Mouse (Mus musculus) lung, postnatal 14 days (tissue): Measurements from ENCODE around the gene Samd4.
"Not testable (repeated sequence)": the region's sequence is repeated elsewhere in the genome, so short reads cannot be mapped to it uniquely, and the experiment has no call there.

Source experiments
- DNase-seq: peaks from one replicate; pipeline ENCODE4 v3.0.0; 2021

The Samd4 gene

GRCm38 (mm10) chr14:47076956-47077575 lies 194.4 kb downstream of the Samd4 start:
- no peak for DNase-seq

- no peak for DNase-seq
These were observed 194.9 kb downstream of the Samd4 start for GRCm38 (mm10) chr14:47077576-47077970.

- DNase-seq: no peak
These were observed 197.3 kb downstream of the Samd4 start for GRCm38 (mm10) chr14:47079911-47080310.

GRCm38 (mm10) chr14:47083311-47083710 lies 200.7 kb downstream of the Samd4 start:
- DNase-seq: no peak

GRCm38 (mm10) chr14:47083838-47084237 lies 201.2 kb downstream of the Samd4 start:
- DNase-seq: no peak

- no peak for DNase-seq
These were observed 202.0 kb downstream of the Samd4 start for GRCm38 (mm10) chr14:47084686-47085085.

- DNase-seq: no peak
These were observed 203.5 kb downstream of the Samd4 start for GRCm38 (mm10) chr14:47086123-47086522.

- DNase-seq: peak; percentile 77
These were observed 204.1 kb downstream of the Samd4 start for GRCm38 (mm10) chr14:47086743-47087142.

GRCm38 (mm10) chr14:47087182-47087581 lies 204.5 kb downstream of the Samd4 start:
- DNase-seq: peak; percentile 87

GRCm38 (mm10) chr14:47087669-47088250 lies 205.1 kb downstream of the Samd4 start:
- DNase-seq: no peak

- DNase-seq: no peak
These were observed 205.7 kb downstream of the Samd4 start for GRCm38 (mm10) chr14:47088339-47088738.

- no peak for DNase-seq
These were observed 206.5 kb downstream of the Samd4 start for GRCm38 (mm10) chr14:47089153-47089552.

- no peak for DNase-seq
These were observed 209.3 kb downstream of the Samd4 start for GRCm38 (mm10) chr14:47091908-47092307.

- peak; percentile 38 for DNase-seq
These were observed 210.7 kb downstream of the Samd4 start for GRCm38 (mm10) chr14:47093355-47093792.

GRCm38 (mm10) chr14:47095036-47095435 lies 212.4 kb downstream of the Samd4 start:
- DNase-seq: no peak

GRCm38 (mm10) chr14:47096357-47096756 lies 213.7 kb downstream of the Samd4 start:
- DNase-seq: peak; percentile 40

- DNase-seq: peak; percentile 8
These were observed 221.9 kb downstream of the Samd4 start for GRCm38 (mm10) chr14:47104246-47105173.

GRCm38 (mm10) chr14:47105174-47105557 lies 222.5 kb downstream of the Samd4 start:
- no peak for DNase-seq

- no peak for DNase-seq
These were observed 223.1 kb downstream of the Samd4 start for GRCm38 (mm10) chr14:47105755-47106154.

GRCm38 (mm10) chr14:47107461-47107860 lies 224.8 kb downstream of the Samd4 start:
- DNase-seq: no peak

GRCm38 (mm10) chr14:47110391-47110790 lies 227.7 kb downstream of the Samd4 start:
- not testable (repeated sequence) for DNase-seq

GRCm38 (mm10) chr14:47111341-47111740 lies 228.7 kb downstream of the Samd4 start:
- no peak for DNase-seq

GRCm38 (mm10) chr14:47115154-47115553 lies 232.5 kb downstream of the Samd4 start:
- DNase-seq: no peak
